In the genomic region with DNA sequence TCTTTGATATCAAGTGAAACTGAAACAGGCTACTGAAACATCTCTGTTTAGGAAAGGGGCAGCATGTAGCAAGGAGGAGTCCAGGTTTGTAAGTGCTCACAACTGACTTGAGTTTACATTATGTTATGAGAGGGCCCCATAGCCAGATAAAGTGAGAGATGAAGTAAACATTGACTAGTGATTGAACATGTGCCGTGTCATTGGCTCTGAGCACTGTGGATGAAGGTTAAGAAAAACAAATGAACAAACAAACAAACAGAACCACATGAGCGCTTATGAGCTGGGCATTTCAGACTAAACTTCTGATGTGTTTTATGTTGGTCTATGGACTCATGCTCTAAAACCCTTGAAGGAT, we compare ENCODE assay signal across 24 mouse cellular contexts.
"Had no signal": no experiment of that assay in that cellular context is flagged by ENCODE, and none has a peak within 500 bp of the region (broad histone marks: within the 10 kb centered on the region; RNA-seq: fewer than 3 reads in every experiment).

No protein-coding gene starts in this region.

- ATAC-seq: forebrain, postnatal 0 days; hindbrain, embryonic 16.5 days; inflammation-experienced regulatory T-cells, adult 6 months; intestine, embryonic 15.5 days; intestine, postnatal 0 days had no signal

- H3K27ac ChIP-seq: heart, adult 2 months; hindbrain, embryonic 13.5 days; intestine, embryonic 15.5 days; layer of hippocampus, adult 2 months; left cerebral cortex, adult 2 months; limb, embryonic 10.5 days; limb, embryonic 12.5 days had no signal

- H3K36me3 ChIP-seq: heart, embryonic 13.5 days; heart, embryonic 15.5 days; hindbrain, embryonic 13.5 days; intestine, embryonic 15.5 days; limb, embryonic 10.5 days; limb, embryonic 12.5 days had no signal

- H3K27me3 ChIP-seq: heart, embryonic 13.5 days; heart, embryonic 15.5 days; hindbrain, embryonic 13.5 days; intestine, embryonic 15.5 days; limb, embryonic 12.5 days had no signal

- H3K4me3 ChIP-seq: heart, adult 2 months; heart, embryonic 13.5 days; heart, embryonic 15.5 days; hindbrain, embryonic 13.5 days; intestine, embryonic 15.5 days; layer of hippocampus, adult 2 months; left cerebral cortex, adult 2 months; limb, embryonic 10.5 days; limb, embryonic 12.5 days had no signal

- H3K9ac ChIP-seq: forebrain, postnatal 0 days; heart, embryonic 13.5 days; heart, embryonic 15.5 days; hindbrain, embryonic 13.5 days; intestine, embryonic 15.5 days; limb, embryonic 12.5 days had no signal

- DNase-seq: forebrain, postnatal 0 days; gastrocnemius, postnatal 14 days; gastrocnemius, postnatal 36 days; heart, adult 11 months; heart, adult 2 months; heart, postnatal 14 days; heart, postnatal 36 days; kidney, adult 18-20 months; kidney, adult 8-10 months; kidney, postnatal 10 days; kidney, postnatal 25 days; kidney, postnatal 4 days had no signal

- H3K9me3 ChIP-seq: heart, embryonic 13.5 days; heart, embryonic 15.5 days; hindbrain, embryonic 13.5 days; intestine, embryonic 15.5 days; limb, embryonic 10.5 days; limb, embryonic 12.5 days had no signal

- H3K4me1 ChIP-seq: hindbrain, embryonic 13.5 days had no signal

- H3K4me2 ChIP-seq: heart, embryonic 11.5 days; heart, embryonic 13.5 days; heart, embryonic 15.5 days; hindbrain, embryonic 13.5 days; intestine, embryonic 15.5 days; limb, embryonic 12.5 days had no signal
